Mouse (Mus musculus) embryonic facial prominence, embryonic 12.5 days (tissue): ENCODE measurements around the gene Zbtb38. TPM values are rescaled to one million over a fixed set of nuclear protein-coding genes. Genes with fewer than 3 reads are reported as not detected.
A peak's percentile ranks its signal among the peaks of the same experiment; 100 is the strongest.

Source experiments
- ATAC-seq: fragments of 200-750 bp; cut with Nextera tagmentation; 2 replicates; pipeline ENCODE4 v1.8.0; 2017; ENCODE audit not compliant: insufficient number of reproducible peaks, insufficient read depth, low FRiP score, low TSS enrichment
- H3K27ac ChIP-seq: fragments of 300-500 bp; sonication (generic); 2 replicates; pipeline ENCODE4 v1.5.1; 2016; ENCODE audit warnings: mild to moderate bottlenecking
- H3K27me3 ChIP-seq: fragments of 300-500 bp; sonication (generic); 2 replicates; pipeline ENCODE4 v1.6.1; 2016; ENCODE audit warnings: mild to moderate bottlenecking, moderate library complexity
- H3K36me3 ChIP-seq: fragments of 300-500 bp; sonication (generic); 2 replicates; pipeline ENCODE4 v1.6.1; 2016; ENCODE audit warnings: mild to moderate bottlenecking
- H3K4me1 ChIP-seq: fragments of 300-500 bp; sonication (generic); 2 replicates; pipeline ENCODE4 v1.6.1; 2016
- H3K4me2 ChIP-seq: fragments of 300-500 bp; sonication (generic); replicated peaks from 2 replicates; pipeline ENCODE4 v1.6.1; 2016; ENCODE audit warnings: mild to moderate bottlenecking, moderate library complexity
- H3K4me3 ChIP-seq: fragments of 300-500 bp; sonication (generic); 2 replicates; pipeline ENCODE4 v1.5.1; 2016; ENCODE audit warnings: mild to moderate bottlenecking
- H3K9ac ChIP-seq: fragments of 300-500 bp; sonication (generic); 2 replicates; pipeline ENCODE4 v1.6.1; 2016; ENCODE audit warnings: mild to moderate bottlenecking, moderate library complexity
- H3K9me3 ChIP-seq: fragments of 300-500 bp; sonication (generic); 2 replicates; pipeline ENCODE4 v1.6.1; 2016; ENCODE audit warnings: mild to moderate bottlenecking, moderate library complexity
- WGBS: fragments of 180-500 bp; shearing (Covaris S2); methylation state at CpG from one replicate; pipeline ENCODE4 v1.1.7; 2016; 5-methylcytosine and 5-hydroxymethylcytosine counted together
- polyA plus RNA-seq: library from polyadenylated mRNA; unstranded; fragments of >200 nt; fragmentation: Nextera tagmentation; extraction: Ambion mirVana; gene quantifications from 2 replicates; pipeline ENCODE4 v1.2.1, GENCODE M21; 2016

Gene Zbtb38
- polyA plus RNA-seq, 1 experiment from 2014 or later = 12.3 TPM

- no peak for ATAC-seq
These were observed 30.6 kb upstream of the Zbtb38 start for GRCm38 (mm10) chr9:96783258-96783657.

GRCm38 (mm10) chr9:96782062-96782461 lies 29.4 kb upstream of the Zbtb38 start:
- no peak overlapping the region for H3K4me2 ChIP-seq
- H3K27me3 ChIP-seq = no peaks in the 10 kb centered on the region
- H3K36me3 ChIP-seq = no peaks in the 10 kb centered on the region
- H3K9ac ChIP-seq = no peak overlapping the region
- no peaks in the 10 kb centered on the region for H3K9me3 ChIP-seq
- H3K4me1 ChIP-seq = no peaks in the 10 kb centered on the region
- no peak overlapping the region for H3K27ac ChIP-seq
- H3K4me3 ChIP-seq = no peak overlapping the region
- no peak for ATAC-seq
- WGBS = 79% methylated on average over 8 of the region's 8 CpGs

More at GRCm38 (mm10) chr9:96783258-96783657, 30.6 kb upstream of the Zbtb38 start:
- Histone ChIP-seq H3K27ac (no peak overlapping the region), H3K9ac (no peak overlapping the region), H3K36me3 (no peaks in the 10 kb centered on the region), H3K4me1 (no peaks in the 10 kb centered on the region), H3K9me3 (no peaks in the 10 kb centered on the region), H3K4me3 (no peak overlapping the region), H3K27me3 (no peaks in the 10 kb centered on the region), H3K4me2 (no peak overlapping the region)
- WGBS = 55% methylated on average over 5 of the region's 5 CpGs

- H3K4me2 ChIP-seq = no peak overlapping the region
- WGBS = 4% methylated on average over 6 of the region's 6 CpGs
These were observed 20.5 kb upstream of the Zbtb38 start for GRCm38 (mm10) chr9:96773146-96773545.

GRCm38 (mm10) chr9:96770443-96770842 lies 17.8 kb upstream of the Zbtb38 start:
- Histone ChIP-seq H3K27me3 (no peaks in the 10 kb centered on the region), H3K9me3 (no peaks in the 10 kb centered on the region), H3K4me2 (no peak overlapping the region), H3K36me3 (no peaks in the 10 kb centered on the region), H3K4me1 (peaks cover 21% of the 10 kb centered on the region), H3K9ac (no peak overlapping the region), H3K4me3 (no peak overlapping the region), H3K27ac (no peak overlapping the region)
- WGBS = 24% methylated on average over 3 of the region's 3 CpGs
- ATAC-seq = no peak

More at GRCm38 (mm10) chr9:96773146-96773545, 20.5 kb upstream of the Zbtb38 start:
- no peaks in the 10 kb centered on the region for H3K9me3 ChIP-seq
- peaks cover 18% of the 10 kb centered on the region for H3K4me1 ChIP-seq
- no peak overlapping the region for H3K4me3 ChIP-seq
- no peaks in the 10 kb centered on the region for H3K27me3 ChIP-seq
- H3K27ac ChIP-seq = no peak overlapping the region
- H3K9ac ChIP-seq = no peak overlapping the region
- no peak for ATAC-seq
- H3K36me3 ChIP-seq = no peaks in the 10 kb centered on the region

GRCm38 (mm10) chr9:96769651-96770050 lies 17.0 kb upstream of the Zbtb38 start:
- Histone ChIP-seq H3K4me1 (peaks cover 23% of the 10 kb centered on the region), H3K9me3 (no peaks in the 10 kb centered on the region), H3K27ac (no peak overlapping the region), H3K4me3 (no peak overlapping the region), H3K36me3 (no peaks in the 10 kb centered on the region), H3K9ac (no peak overlapping the region), H3K27me3 (no peaks in the 10 kb centered on the region), H3K4me2 (no peak overlapping the region)
- 81% methylated on average over 9 of the region's 9 CpGs for WGBS
- ATAC-seq = no peak

GRCm38 (mm10) chr9:96767874-96768273 lies 15.2 kb upstream of the Zbtb38 start:
- Histone ChIP-seq H3K9me3 (no peaks in the 10 kb centered on the region), H3K27me3 (no peaks in the 10 kb centered on the region), H3K4me1 (peaks cover 15% of the 10 kb centered on the region), H3K4me2 (no peak overlapping the region), H3K9ac (no peak overlapping the region), H3K4me3 (no peak overlapping the region), H3K27ac (no peak overlapping the region), H3K36me3 (no peaks in the 10 kb centered on the region)
- no peak for ATAC-seq

- no peaks in the 10 kb centered on the region for H3K36me3 ChIP-seq
- no peak for ATAC-seq
These were observed 13.4 kb upstream of the Zbtb38 start for GRCm38 (mm10) chr9:96766078-96766477.

GRCm38 (mm10) chr9:96765410-96765809 lies 12.8 kb upstream of the Zbtb38 start:
- ATAC-seq = 0 out of 2 replicates have a peak, but pooled peaks have one; percentile 22
- Histone ChIP-seq H3K36me3 (no peaks in the 10 kb centered on the region), H3K9me3 (no peaks in the 10 kb centered on the region), H3K27ac (no peak overlapping the region), H3K4me2 (no peak overlapping the region), H3K4me1 (peaks cover 5% of the 10 kb centered on the region; the same call in 1 of the 2 replicates), H3K27me3 (no peaks in the 10 kb centered on the region), H3K9ac (no peak overlapping the region), H3K4me3 (no peak overlapping the region)
- WGBS = 54% methylated on average over 5 of the region's 5 CpGs

More at GRCm38 (mm10) chr9:96766078-96766477, 13.4 kb upstream of the Zbtb38 start:
- no peak overlapping the region for H3K4me2 ChIP-seq
- peaks cover 5% of the 10 kb centered on the region; the same call in 1 of the 2 replicates for H3K4me1 ChIP-seq
- H3K9me3 ChIP-seq = no peaks in the 10 kb centered on the region
- no peaks in the 10 kb centered on the region for H3K27me3 ChIP-seq
- no peak overlapping the region for H3K27ac ChIP-seq
- no peak overlapping the region for H3K4me3 ChIP-seq
- no peak overlapping the region for H3K9ac ChIP-seq

- Histone ChIP-seq H3K27me3 (no peaks in the 10 kb centered on the region), H3K4me2 (no peak overlapping the region), H3K9me3 (no peaks in the 10 kb centered on the region), H3K4me1 (peaks cover 5% of the 10 kb centered on the region; the same call in 1 of the 2 replicates), H3K4me3 (no peak overlapping the region), H3K27ac (no peak overlapping the region), H3K36me3 (no peaks in the 10 kb centered on the region), H3K9ac (no peak overlapping the region)
- ATAC-seq = no peak
- 83% methylated on average over 9 of the region's 9 CpGs for WGBS
These were observed 11.4 kb upstream of the Zbtb38 start for GRCm38 (mm10) chr9:96763847-96764631.

GRCm38 (mm10) chr9:96763025-96763424 lies 10.4 kb upstream of the Zbtb38 start:
- no peak overlapping the region for H3K4me3 ChIP-seq
- no peak for ATAC-seq
- H3K4me1 ChIP-seq = peaks cover 5% of the 10 kb centered on the region; the same call in 1 of the 2 replicates
- H3K27ac ChIP-seq = no peak overlapping the region
- WGBS = 92% methylated on average over 3 of the region's 3 CpGs
- no peaks in the 10 kb centered on the region for H3K36me3 ChIP-seq
- no peaks in the 10 kb centered on the region for H3K27me3 ChIP-seq
- no peak overlapping the region for H3K4me2 ChIP-seq
- H3K9me3 ChIP-seq = no peaks in the 10 kb centered on the region
- H3K9ac ChIP-seq = no peak overlapping the region

GRCm38 (mm10) chr9:96758749-96759597 lies 6.3 kb upstream of the Zbtb38 start:
- Histone ChIP-seq H3K4me1 (no peaks in the 10 kb centered on the region), H3K27me3 (no peaks in the 10 kb centered on the region), H3K9me3 (no peaks in the 10 kb centered on the region), H3K4me3 (peak overlapping the region; percentile 35), H3K4me2 (peak overlapping the region; percentile 47), H3K27ac (0 out of 2 replicates have a peak overlapping the region, but pooled peaks have one; percentile 11), H3K9ac (peak overlapping the region; percentile 40; the same call in 1 of the 2 replicates), H3K36me3 (no peaks in the 10 kb centered on the region)
- 12% methylated on average over 22 of the region's 22 CpGs for WGBS
- peak; percentile 91 for ATAC-seq
